Mouse (Mus musculus): ENCODE measurements around the gene Smok2a.
"Not testable (repeated sequence)": the region's sequence is repeated elsewhere in the genome, so short reads cannot be mapped to it uniquely, and the experiment has no call there.

DNA sequence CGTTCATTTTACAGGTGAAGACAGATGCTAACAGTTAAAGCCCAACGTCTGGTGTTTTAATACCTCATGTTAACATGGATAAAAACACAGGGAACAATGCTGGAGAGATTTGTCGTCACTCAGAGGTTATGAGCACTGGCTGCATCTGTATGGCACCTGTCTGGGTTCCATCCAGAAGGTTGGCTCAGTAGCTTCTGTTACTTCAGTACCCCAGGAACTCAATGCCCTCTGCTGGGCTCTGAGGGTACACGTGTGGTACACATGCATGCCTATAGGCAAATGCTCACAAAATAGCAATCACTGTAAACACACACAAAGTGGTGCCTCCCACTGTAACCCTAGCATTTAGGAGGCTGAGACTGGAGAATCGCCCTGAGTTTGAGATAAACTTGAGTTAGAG lies 33.8 kb downstream of the Smok2a start:
- TF ChIP-seq CTCF (IDR thresholded peaks at IDR 0.05; ENCODE audit: low read depth, low read length); POLR2A (IDR thresholded peaks at IDR 0.05; ENCODE audit: borderline replicate concordance, low read depth, low read length): not testable (repeated sequence)
